Mouse (Mus musculus): ENCODE data around the gene Shld2.
A peak's percentile ranks its signal among the peaks of the same experiment; 100 is the strongest.

Shld2 gene

DNA sequence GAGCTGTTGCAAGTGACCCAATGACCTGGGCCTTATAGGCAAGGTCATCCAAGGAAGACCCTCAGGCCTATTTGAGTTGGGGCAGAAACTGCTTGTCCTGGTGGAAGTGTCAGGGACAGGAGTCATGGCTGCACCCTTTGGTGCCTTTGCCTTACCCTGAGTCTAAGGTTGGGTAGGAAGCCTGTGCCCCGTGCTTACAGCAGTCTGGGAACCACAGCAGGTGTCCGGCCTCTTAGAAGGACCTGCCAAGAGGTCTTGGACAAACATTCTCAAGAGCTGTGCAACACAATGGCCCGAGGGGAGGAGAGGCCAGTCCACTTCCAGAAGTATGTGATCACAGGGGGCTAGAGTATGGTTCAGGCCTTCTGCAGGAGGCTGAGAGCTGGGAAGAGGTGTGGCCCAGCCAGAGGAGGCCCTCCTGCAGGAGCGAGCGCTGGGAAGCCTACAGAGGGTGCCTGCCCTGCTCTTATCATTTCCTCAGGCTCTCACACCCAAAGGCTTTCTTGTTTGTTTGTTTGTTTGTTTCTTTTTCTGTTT lies 86.9 kb downstream of the Shld2 start:
- no peak for DNase-seq (ENCODE audit: low spot score in 2 of 2)

DNA sequence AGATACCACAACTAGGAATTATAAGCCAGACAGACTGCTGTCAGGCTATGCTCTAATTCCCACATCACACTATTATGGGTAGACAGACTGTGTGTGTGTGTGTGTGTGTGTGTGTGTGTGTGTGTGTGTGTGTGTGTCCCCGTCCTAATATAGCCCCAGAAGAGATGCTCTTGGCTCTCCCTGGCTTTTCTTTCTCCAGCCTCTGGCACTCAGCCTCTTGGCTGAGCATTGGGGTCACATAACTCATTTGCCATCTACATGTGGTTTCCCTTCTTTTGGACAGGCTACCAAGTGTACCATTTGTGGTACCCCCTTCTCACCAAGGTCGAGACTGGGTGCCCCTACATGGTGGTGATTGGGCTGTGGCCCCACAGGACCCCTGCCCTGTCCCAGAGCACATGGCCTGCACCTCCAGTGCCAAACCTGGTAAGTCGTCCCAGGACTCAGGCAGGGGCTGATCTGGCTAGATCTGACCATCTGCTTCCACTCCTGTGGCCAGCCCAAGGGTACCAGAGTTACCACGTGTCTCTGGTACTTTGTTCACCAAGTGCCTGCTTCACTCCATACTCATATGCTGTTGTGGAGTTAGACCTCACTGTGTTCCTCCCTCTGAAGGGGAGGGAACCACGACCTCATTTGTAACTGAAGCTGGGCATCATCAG lies 88.7 kb downstream of the Shld2 start:
- DNase-seq (ENCODE audit: low spot score in 2 of 2) = no peak

DNA sequence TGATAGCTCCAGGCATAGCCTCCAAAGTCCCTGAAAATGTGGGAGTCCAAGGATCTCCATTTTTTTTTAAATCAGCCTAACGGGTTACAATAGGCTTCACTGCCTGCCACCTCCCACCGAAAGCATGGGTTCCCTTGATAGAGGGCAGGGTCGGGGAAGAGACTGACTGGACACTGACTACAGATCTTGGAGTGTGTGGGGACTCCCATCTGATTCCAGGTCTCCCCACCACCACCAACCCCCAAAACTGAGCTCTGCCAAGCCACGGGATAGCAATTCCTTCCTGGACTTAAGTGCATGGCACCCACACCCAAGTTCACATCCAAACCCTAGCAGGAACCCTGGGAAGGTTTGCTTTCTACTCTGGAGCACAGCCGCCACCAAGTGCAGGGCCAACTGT lies 89.9 kb downstream of the Shld2 start:
- DNase-seq (ENCODE audit: low spot score in 2 of 2) = no peak

DNA sequence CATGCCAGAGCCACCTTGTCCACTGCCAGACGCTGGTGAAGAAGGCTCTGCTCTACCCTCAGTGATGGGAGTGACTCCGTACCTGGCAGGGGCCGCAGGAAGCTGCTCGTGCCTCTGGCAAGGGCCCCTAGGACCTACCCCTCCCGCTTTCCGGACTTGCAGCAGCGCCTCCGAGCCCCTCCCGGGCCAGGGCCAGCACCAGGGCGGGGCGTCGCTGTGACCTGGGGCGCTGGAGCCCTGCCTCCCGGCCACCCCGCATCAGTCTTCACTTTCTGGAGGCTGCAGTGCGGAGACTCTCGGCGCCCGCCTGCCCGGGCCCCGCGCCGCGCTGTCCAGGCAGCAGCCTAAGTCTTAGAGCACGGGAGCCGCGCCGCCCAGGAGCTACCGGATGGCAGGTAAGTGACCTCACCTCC lies 90.5 kb downstream of the Shld2 start:
- DNase-seq (ENCODE audit: low spot score in 2 of 2) = no peak

DNA sequence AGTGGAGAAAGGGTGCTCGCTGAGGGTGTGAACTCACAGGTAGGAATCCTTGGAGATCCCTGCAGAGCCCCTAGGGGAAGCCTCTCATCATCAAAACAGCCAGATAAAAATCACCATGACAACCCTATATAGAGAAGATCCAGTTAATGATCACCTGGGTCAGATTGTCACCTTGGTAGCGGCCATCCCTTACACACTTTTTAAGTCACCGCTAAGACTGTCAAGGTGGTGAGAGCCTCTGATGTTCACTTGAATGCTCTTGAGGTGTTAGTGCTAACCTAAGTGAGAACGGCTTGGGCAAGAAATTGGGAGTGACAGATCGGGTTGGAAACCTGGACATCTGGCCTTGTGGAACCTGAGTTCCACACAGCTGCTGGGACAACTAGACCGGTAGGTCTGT lies 91.0 kb downstream of the Shld2 start, which contains the start of gene Syt15:
TSS of gene Syt15 (plus strand) at position 301 of the 400 bp plus-strand sequence.
- DNase-seq (ENCODE audit: low spot score in 2 of 2) = no peak

DNA sequence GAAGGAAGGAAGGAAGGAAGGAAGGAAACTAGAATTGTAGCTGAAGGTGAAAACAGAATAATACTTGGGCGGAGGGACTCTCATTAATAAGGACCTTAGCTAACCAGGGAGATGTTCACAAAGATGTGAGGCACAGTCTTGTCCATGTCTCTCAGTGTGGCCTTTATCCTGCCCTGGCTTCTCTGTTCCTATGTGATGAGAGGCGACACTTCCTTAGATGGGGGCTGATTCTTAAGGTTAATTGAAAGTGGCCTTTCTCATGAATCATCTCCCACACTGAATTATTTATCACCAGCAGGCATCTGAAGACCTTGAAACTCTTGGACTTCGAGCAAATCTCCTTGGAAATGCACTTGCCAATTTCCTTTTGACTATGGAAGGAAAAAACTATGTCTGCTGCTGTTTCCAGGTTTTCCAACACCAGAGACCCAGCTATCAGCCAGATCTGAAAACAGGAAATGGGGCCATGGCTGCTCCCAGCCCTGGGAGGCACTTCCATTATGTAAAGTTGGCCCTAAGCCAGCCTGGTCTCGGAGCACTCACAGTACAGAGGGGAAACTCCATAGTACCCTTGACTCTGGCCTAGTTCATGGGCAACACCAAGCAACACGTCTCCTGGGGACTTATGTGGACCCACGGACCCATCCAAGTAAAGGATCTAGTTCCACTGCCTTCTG lies 94.7 kb downstream of the Shld2 start:
- DNase-seq (ENCODE audit: low spot score in 2 of 2) = no peak

DNA sequence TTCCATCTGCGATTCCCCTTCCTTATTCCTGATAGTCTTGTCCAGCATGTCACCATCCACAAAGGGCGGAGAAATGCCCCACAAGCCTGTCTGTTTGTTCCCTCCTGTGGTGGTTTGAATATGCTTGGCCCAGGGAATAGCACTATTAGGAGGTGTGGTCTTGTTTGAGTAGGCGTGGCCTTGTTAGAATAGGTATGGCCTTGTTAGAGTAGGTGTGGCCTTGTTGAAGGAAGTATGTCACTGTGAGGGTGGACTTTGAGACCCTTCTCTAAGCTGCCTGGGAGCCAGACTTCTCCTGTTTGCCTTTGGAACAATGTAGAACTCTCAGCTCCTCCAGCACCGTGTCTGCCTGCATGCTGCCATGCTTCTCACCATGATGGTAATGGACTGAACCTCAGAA lies 100.4 kb downstream of the Shld2 start:
- no peak for DNase-seq (ENCODE audit: low spot score in 2 of 2)

DNA sequence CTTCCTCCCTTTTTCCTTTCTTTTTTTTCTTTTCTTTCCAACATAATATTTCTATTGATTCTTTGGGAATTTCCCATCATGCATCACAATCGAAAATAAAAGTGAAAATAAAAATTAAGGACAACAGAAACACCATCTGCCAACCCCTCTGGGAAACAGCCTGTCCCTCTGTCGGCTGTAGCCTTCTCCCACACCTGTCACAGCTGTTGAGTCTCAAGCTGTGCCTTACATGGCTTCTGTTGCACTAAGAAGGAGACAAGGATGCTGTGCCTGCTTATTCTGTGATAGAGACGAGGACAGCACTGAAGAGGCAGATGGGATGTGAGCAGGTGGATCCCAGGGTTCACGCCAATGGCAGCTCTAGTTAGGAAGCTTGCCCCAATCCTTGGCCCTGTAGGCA lies 101.2 kb downstream of the Shld2 start:
- no peak for DNase-seq (ENCODE audit: low spot score in 2 of 2)

DNA sequence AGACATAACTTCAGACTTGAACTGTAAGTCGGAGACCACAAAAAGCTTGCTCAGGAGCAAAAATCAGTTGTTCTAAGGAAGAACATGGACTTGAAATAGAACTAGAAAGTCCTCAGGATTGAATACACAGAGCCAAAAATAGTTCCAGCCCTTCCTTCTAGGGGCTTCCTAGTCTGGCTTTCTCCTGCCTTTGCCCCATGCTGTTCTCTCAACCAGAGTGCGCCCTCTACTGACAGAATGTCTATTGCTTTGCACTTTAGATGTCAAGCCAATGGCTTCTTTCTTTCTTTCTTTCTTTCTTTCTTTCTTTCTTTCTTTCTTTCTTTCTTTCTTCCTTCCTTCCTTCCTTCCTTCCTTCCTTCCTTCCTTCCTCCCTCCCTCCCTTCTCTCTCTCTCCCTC lies 101.6 kb downstream of the Shld2 start:
- DNase-seq (ENCODE audit: low spot score in 2 of 2) = no peak

DNA sequence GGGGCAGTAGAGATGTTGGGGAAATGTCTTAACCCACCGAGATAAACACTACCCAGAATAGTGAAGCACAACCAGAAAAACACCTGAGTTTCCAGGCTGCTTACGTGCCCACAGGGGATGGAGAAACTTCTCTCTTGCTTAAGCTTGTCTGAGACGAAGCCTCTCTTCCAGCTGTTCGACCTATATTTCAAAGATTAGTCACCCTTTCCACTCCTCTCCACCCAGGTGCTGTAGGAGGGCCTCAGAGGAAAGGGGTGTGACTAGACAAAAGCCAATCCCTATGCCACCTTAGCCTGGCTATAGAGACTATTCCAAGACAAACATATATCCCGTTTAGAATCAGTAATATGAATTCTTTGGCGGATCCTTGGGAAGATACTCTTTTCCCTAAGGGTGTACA lies 102.3 kb downstream of the Shld2 start:
- no peak for DNase-seq (ENCODE audit: low spot score in 2 of 2)

DNA sequence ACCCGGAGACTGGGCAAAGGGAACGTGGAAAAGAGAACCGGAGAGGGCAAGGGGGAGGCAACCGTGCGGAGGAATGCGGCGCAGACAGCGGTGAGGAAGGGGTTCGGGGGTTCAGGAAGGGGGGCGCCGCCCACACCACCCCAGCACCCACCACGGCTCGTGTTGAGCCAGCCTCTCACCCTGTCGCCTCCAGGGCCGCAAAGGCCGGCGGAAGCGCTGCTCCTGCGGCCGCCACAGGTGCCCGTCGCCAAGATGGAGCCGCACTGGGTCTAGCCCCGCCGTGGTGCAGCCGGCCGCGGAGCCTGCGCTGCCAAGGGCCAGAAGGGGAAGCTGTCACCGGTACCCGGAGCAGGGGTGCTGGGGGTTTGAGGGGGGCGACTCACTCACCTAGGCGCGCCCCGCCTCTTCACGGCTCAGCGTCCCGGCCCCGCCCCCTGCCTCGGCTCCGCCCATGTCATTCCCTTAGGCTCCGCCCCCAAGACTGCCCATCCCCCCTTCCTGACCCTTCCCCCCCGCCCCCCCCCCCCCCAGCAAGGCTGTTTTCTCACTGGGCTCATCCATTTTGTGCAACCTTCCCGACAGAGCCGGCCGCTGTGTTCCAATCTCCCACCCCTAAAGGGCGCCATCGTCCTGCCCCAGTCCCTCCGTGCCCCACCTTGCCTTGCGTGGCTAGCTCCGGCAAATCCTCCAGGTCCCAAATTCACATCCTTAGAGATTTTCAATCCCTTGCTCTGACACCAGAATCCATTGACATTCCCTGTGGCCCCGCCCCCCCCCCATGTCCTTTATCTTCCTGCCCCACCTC lies 108.9 kb downstream of the Shld2 start, which contains the start of gene Gprin2:
TSS of gene Gprin2 (minus strand) at position 423 of the 805 bp plus-strand sequence.
- DNase-seq (ENCODE audit: low spot score in 2 of 2) = no peak

DNA sequence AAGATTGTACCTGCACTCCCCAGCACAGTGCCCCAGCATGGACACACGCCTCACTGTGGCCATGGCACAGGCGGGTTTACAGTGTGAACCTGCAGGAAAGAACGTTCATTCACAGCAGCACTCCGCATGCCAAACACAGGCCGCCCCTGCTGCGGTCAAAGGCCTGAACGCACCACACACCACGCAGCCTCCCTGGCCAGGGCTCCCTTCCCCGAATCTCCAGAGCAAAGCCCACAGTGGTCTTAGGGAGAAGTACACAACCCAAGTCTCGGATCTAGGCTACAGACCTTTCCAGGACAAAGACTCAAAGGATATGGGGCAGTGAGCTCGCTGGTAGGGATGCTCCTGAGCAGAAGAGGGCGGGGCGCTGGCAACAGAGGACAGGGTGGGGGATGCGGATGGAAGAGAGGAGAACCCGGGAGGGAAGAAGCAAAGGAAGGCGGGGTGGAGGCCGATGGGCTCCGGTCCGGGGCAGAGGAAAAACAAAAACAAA lies 109.5 kb downstream of the Shld2 start:
- no peak for DNase-seq (ENCODE audit: low spot score in 2 of 2)

DNA sequence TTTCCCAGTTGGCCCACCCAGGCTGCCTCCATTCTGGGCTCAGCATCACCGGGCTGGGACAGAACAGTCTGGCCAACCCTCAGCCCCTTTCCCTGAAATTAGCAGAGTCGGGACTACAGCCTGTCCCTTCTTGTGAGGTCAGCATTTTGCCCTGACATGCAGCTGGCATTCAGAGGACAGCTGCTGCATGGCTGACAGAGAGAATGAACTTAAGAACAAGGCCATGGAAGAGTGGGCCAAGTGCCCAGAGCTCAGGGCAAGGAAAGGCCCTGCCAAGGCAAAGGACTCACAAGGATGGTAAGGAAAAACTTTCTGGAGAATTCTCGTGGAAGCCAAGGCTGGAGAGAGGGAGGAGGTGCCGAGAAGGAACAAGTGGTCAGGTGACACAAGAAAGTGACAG lies 113.6 kb downstream of the Shld2 start:
- DNase-seq (ENCODE audit: low spot score in 2 of 2) = no peak

DNA sequence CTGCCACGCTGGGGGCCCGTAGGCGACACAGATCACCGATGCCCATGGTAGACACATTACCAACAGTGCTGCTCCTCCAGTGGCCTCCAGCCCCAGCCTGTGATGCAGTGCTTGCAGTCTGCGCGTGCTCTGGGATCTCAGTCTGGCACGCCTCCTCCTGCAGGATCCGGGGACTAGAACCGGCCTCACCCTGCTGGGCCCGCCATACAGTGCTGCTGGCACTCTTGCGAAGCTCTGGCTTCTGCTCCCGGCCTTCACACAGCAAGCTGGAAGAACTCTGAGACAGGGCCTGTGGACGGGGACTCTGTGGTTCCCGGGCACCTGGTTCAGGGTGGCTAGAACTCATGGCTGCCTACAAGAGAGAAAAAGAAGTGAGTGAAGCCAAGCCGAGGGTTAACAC lies 114.8 kb downstream of the Shld2 start:
- no peak for DNase-seq (ENCODE audit: low spot score in 2 of 2)

DNA sequence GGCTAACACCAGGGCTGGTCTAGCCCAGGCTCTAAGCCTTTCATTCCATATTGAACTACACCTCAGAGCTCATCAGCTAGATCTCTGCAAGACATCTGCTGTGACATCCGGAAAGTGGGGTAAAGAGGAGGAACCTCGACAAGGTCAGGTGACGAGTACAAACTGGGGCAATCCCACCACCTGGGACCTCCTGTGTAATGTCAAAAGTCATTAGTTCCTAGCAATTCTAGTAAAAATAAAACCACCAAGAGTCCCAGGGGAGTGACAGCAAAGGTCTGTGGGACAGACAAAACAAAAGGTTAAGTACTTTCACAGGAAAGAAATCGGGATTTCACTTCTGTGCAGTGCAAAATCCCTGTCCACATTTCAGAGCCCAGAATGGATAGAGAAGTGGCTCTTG lies 116.4 kb downstream of the Shld2 start:
- no peak for DNase-seq (ENCODE audit: low spot score in 2 of 2)

DNA sequence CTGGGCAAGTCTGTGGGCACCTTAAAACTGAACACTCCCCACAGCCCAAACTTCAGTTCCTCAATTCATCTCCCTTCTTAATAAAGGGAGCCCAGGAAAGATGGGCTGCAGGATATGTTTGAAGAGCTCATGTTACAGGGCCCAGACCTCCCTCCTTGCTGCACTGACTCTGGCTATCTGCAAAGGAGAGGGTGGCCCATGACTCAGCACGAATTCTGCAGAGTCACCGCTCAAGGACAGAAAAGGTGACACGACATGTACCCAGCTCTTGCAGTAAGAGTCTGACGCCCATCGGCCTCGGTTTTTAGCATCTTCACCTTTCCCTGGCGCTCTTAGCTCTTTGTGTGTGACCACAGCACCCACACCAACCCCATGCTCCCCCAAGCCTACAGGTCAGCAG lies 119.9 kb downstream of the Shld2 start:
- no peak for DNase-seq (ENCODE audit: low spot score in 2 of 2)

DNA sequence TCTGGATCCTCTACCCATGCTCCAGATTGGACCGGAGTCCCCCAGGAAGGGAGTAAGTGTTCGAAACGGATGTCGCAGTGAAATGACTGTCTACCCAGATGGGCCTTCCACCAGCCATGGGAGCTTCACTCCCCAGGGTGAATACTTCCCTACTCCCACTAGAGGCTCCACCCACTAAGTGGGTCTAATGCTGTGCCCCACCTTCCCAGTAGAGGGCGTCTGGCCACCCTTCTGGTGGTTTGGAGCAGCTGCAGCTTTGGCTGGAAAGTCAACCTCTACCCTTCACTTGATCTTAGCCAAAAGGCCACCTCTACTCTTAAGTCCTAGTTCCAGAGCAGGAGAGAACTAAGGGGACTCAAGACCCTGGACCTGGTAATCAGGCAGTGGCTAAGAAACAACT lies 121.7 kb downstream of the Shld2 start:
- DNase-seq (ENCODE audit: low spot score in 2 of 2) = peak in 1 of 2 experiments; percentile 14

Measured in spleen, postnatal 14 days (tissue).